Mouse (Mus musculus) left cerebral cortex, adult 9 months (tissue): ENCODE measurements around the gene Gm49380.
A peak's percentile ranks its signal among the peaks of the same experiment; 100 is the strongest.
"Not testable (repeated sequence)": the region's sequence is repeated elsewhere in the genome, so short reads cannot be mapped to it uniquely, and the experiment has no call there.

Experiments used
- DNase-seq, 2 experiments: peaks; one replicate each; pipeline ENCODE4 v3.0.0; 2022; ENCODE audit warnings: low spot score in 2 of 2

The Gm49380 gene

DNA sequence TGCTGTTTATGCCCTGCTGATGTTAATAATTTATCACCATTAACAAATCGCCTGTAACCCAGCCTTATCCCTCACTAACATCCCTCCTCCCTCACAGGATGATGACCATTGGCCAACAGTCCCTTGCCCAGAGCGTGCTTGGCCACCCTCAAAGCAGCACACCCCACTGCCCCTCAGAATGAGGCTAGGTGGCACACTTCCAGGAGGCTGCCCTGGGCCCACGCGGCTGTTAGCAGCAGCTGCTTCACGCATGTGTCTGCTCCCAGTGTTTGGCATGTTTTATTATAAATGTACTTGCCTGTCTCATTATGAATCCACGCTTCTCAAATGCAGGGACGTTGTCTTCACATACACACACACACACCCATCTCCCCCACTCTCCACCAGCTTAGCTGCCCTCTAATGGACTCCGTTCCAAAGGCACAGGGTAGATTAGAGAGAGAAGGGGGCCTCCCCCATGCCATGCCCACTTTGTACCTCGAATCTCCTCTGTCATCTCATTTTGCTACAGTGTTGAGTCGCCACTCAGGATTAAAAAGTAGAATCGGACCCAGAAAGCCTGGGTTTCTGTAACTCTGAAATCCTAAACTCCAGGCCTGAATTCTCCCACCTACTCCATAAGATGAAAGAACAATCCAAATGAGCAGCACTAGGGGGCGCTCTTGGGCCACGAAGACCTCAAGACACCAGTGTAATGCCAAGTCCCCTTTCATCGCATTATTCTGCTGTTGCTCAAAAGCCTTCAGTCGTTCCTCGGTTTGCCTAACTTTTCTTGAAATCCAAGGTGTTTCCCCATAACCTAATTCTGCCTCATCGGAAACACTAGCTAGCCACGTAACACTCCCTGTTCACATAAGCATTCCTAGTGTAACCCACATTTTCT, 12.5 kb upstream of the Gm49380 start:
- peak in 1 of 2 experiments; percentile 94 for DNase-seq

DNA sequence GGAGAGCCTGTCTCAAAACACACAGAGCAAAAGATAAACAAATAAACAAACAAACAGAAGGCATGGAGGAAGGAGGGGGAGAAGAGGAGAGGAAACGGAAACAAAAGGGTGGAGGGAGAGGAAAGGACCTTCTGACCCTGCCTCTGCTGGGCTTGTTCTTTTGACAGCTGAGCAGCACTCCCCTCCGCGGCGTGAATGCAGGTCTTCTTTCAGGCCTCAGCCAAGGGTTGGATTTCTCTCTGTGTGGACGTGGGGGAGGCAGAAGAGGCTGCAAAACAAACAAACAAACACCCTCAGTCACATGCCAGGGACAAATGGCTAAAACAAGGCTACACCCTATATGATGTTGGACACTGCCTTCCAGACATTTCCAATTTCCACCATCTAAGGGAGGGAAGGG, 11.7 kb upstream of the Gm49380 start:
- DNase-seq, result no peak

DNA sequence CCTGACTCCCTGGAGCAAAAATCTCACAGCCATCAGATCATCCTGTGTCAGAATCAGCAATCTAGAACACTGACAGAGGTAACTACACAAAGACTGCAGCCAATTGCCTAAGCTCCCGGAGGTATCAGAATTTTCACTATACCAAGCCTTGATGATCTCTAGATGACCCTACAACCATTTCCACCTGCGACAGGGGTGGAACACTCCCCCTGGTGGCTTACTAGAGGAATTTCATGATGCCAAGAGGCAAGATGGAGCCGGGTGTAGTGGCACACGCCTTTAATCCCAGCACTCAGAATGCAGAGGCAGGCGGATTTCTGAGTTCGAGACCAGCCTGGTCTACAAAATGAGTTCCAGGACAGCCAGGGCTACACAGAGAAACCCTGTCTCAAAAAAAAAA, 11.0 kb upstream of the Gm49380 start:
- no peak for DNase-seq

GRCm38 (mm10) chr9:44119948-44120465, 6.7 kb upstream of the Gm49380 start:
- no peak for DNase-seq

GRCm38 (mm10) chr9:44119011-44119410, 5.7 kb upstream of the Gm49380 start:
- no peak for DNase-seq

- no peak for DNase-seq
Observed at GRCm38 (mm10) chr9:44116182-44116581, 2.9 kb upstream of the Gm49380 start.

DNA sequence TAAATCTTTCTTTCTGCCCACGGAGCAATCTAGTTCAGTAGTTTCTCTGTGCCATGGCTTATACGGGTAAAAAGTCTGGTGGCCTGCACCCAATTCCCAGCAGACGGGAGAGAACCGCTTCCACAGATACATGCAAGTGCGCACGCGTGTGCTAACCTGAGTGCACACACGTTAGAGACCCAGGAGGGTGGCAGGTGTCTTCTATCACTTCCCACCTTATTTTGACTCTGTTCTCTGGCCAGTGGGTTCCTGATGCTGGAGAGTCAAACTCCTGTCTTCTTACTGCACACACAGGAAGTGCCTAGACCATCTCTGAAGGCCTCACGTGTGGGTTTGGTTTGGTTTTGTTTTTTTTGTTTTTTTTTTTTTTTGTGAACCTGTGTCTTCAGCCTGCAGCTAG, 2.3 kb upstream of the Gm49380 start:
- DNase-seq, result no peak

GRCm38 (mm10) chr9:44114453-44114852, 1.2 kb upstream of the Gm49380 start:
- DNase-seq, result no peak

GRCm38 (mm10) chr9:44111909-44112308, 1.4 kb downstream of the Gm49380 start:
- DNase-seq, result not testable (repeated sequence)

GRCm38 (mm10) chr9:44109360-44110095, 3.8 kb downstream of the Gm49380 start:
- DNase-seq, result peak in 1 of 2 experiments; percentile 87

- DNase-seq, result no peak
Observed at GRCm38 (mm10) chr9:44108269-44109055, 4.8 kb downstream of the Gm49380 start.

DNA sequence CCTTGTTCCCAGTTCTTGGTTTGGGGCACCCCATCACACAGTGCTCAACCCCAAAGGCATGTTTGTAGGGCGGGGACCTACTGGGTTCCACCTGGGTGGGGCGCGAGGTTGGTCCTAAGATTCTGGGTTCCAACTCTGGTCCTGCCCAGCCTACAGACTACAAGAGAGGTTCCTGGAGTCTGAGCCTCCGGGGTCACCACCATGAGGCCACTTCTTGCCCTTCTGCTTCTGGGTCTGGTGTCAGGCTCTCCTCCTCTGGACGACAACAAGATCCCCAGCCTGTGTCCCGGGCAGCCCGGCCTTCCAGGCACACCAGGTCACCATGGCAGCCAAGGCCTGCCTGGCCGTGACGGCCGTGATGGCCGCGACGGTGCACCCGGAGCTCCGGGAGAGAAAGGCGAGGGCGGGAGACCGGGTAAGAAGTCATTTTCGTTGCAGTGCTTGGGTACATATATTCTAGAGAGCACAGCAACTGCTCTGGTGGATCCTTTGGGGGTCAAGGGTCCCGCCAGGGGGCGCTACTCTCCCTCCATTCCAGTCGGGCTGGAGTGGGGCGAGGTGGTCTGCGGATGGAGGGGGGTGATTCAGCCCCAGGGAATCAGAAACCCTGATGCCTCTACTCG, 5.6 kb downstream of the Gm49380 start:
- no peak for DNase-seq

GRCm38 (mm10) chr9:44107110-44107509, 6.2 kb downstream of the Gm49380 start, which contains the start of gene C1qtnf5:
C1qtnf5 (plus strand) TSS chr9:44107245.
- peak in 1 of 2 experiments; percentile 78 for DNase-seq

DNA sequence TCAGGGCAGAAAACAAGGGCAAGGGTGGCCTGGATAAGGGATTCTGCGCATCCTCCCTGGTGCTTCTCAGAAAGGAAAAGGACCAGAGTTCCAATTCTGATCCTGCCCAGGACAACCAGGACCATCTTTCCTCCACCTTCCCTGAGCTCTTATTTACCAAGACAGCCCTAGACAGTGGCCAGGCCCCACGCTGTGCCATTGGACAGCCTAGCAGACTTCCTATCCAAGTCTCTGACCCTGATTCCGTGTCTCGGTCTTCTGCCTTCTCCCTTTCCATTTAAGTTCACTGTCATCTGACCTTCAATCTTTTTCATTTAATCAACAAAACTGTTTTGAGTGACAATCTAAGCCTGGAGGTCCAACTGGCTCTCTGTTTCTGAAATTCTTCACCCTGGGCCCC, 6.7 kb downstream of the Gm49380 start:
- DNase-seq, result no peak

DNA sequence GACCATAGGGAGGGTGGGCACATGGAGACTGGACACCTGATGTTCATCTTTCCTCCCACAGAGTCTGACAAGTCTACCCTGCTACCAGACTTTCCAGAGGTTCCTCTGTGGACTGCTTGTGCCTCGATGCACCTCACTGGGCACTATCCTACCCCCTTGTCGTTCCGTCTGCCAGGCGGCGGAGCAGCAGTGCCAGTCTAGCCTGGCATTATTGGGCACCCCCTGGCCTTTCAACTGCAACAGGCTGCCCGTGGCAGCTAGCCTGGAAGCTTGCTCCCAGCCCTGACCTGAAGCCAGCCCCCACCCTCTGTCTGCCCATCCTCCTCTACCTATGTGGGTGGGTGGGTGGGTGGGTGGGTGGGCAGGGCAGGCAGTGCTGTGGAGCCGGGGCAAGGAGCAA, 7.1 kb downstream of the Gm49380 start:
- no peak for DNase-seq

- DNase-seq, result no peak
Observed at GRCm38 (mm10) chr9:44105781-44106180, 7.5 kb downstream of the Gm49380 start.

- no peak for DNase-seq
Observed at GRCm38 (mm10) chr9:44104881-44105280, 8.4 kb downstream of the Gm49380 start.

GRCm38 (mm10) chr9:44101490-44101889, 11.8 kb downstream of the Gm49380 start, which contains the start of gene Mfrp:
Mfrp (plus strand) TSS chr9:44101729.
- DNase-seq, result no peak

DNA sequence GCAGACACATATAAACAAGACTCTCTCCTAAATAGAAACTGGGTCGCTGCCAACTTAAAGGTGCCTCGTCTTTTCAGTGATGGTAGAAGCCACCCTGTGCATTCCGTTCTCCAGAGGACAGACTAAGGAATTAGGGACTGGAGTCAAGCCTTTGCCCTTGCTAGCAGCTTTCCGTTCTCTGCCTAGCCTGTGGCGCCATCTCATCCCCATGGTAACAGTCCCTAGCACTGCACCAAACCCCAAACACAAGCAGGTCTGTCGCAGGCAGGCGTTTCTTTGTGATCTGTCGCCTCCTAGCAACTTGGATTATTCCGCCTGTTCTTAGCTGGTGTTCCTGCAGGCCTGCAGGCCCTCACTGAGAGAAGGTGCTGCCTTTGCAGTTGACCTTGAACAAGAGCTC, 16.8 kb downstream of the Gm49380 start:
- peak in 1 of 2 experiments; percentile 71 for DNase-seq

- DNase-seq, result no peak
Observed at GRCm38 (mm10) chr9:44095781-44096180, 17.5 kb downstream of the Gm49380 start.

DNA sequence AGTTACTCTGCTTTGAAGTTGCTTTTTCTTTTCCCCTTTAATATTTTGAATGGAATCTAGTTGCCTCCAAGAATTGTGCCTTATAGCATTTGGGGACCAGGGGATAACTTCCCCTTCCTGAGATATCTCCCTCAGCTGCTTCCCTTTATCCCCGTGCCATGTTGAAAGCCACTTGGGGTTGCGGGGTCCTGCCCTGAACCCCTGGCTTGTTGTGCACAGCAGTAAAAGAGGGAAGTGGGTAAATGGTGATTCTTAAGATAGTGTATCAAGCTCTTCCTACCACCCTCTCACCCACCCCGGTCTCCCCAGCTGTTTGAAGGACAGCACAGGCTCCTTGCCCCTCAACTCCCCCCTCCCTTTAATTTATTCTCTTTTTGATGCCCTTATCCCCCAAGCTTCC, 18.6 kb downstream of the Gm49380 start:
- no peak for DNase-seq
